30 mouse cellular contexts compared by ENCODE assay signal in the genomic region with DNA sequence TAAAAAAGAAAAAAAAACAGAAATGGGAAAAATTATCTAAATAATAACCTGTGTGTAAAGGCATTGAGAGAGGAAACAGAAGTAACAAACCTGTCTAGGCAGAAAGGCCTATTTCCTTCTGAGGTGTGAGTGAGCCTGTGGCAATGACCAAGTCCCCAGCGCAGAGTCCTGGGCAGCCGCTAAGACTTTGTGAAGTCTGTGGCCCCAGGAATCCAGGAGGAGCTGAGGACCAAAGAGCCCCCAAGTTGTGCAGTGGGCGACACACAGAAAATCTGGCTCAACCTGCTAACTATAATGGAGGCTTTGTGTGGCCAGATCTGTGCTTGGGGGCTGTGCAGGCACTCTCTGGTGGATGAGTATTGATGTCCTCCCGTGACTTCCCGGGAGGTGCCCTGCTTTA. TPM values are rescaled to one million over a fixed set of nuclear protein-coding genes. Genes with fewer than 3 reads are reported as not detected.
DNase-seq lines count a peak whose midpoint lies in the region; ATAC-seq lines count a peak whose summit lies in the region.
"Had no signal": no experiment of that assay in that cellular context is flagged by ENCODE, and none has a peak within 500 bp of the region (broad histone marks: within the 10 kb centered on the region; RNA-seq: fewer than 3 reads in every experiment).

No protein-coding gene starts in this region.

- no peak overlapping the region for H3K4me2 ChIP-seq in intestine, embryonic 14.5 days (ENCODE audit: low read length)
- no peak overlapping the region for H3K4me2 ChIP-seq in intestine, embryonic 16.5 days (ENCODE audit: low read depth, low read length)
- no peak overlapping the region for H3K4me2 ChIP-seq in midbrain, embryonic 11.5 days
- H3K4me2 ChIP-seq in midbrain, embryonic 16.5 days (ENCODE audit: low read length): no peak overlapping the region
- H3K4me2 ChIP-seq: embryonic facial prominence, embryonic 12.5 days; embryonic facial prominence, embryonic 15.5 days; heart, embryonic 11.5 days; hindbrain, embryonic 13.5 days; intestine, embryonic 15.5 days had no signal

- peaks cover 100% of the 10 kb centered on the region for H3K27me3 ChIP-seq in intestine, embryonic 14.5 days (replicated peaks; ENCODE audit: control insufficient read depth, insufficient read depth, low read length)
- peaks cover 95% of the 10 kb centered on the region for H3K27me3 ChIP-seq in intestine, embryonic 16.5 days (replicated peaks; ENCODE audit: control insufficient read depth, insufficient read depth, low read length)
- peaks cover 99% of the 10 kb centered on the region for H3K27me3 ChIP-seq in midbrain, embryonic 11.5 days (ENCODE audit: control insufficient read depth, insufficient read depth, low read length)
- peaks cover 93% of the 10 kb centered on the region for H3K27me3 ChIP-seq in midbrain, embryonic 16.5 days (ENCODE audit: control insufficient read depth, insufficient read depth, low read depth, low read length)
- H3K27me3 ChIP-seq in embryonic facial prominence, embryonic 10.5 days (replicated peaks; ENCODE audit: low read depth, poor library complexity, severe bottlenecking): peaks cover 100% of the 10 kb centered on the region

- WGBS in intestine, embryonic 14.5 days: 4% methylated on average over 5 of the region's 5 CpGs
- WGBS in intestine, embryonic 16.5 days: 5% methylated on average over 5 of the region's 5 CpGs
- 1% methylated on average over 5 of the region's 5 CpGs for WGBS in midbrain, embryonic 11.5 days
- WGBS in midbrain, embryonic 16.5 days: 1% methylated on average over 5 of the region's 5 CpGs
- WGBS in embryonic facial prominence, embryonic 10.5 days: 2% methylated on average over 5 of the region's 5 CpGs

- no peak overlapping the region for H3K9ac ChIP-seq in intestine, embryonic 14.5 days (ENCODE audit: low read length)
- no peak overlapping the region for H3K9ac ChIP-seq in intestine, embryonic 16.5 days (ENCODE audit: low read depth, low read length)
- no peak overlapping the region for H3K9ac ChIP-seq in midbrain, embryonic 11.5 days (ENCODE audit: low read length)
- no peak overlapping the region for H3K9ac ChIP-seq in midbrain, embryonic 16.5 days (ENCODE audit: low read depth, low read length)
- H3K9ac ChIP-seq: embryonic facial prominence, embryonic 12.5 days; embryonic facial prominence, embryonic 15.5 days; forebrain, postnatal 0 days; hindbrain, embryonic 13.5 days; intestine, embryonic 15.5 days had no signal

- H3K27ac ChIP-seq in intestine, embryonic 14.5 days (ENCODE audit: low read depth): no peak overlapping the region
- H3K27ac ChIP-seq in intestine, embryonic 16.5 days (ENCODE audit: low read length): no peak overlapping the region
- no peak overlapping the region for H3K27ac ChIP-seq in midbrain, embryonic 11.5 days (ENCODE audit: low read depth, low read length)
- H3K27ac ChIP-seq in midbrain, embryonic 16.5 days (ENCODE audit: low read length): no peak overlapping the region
- no peak overlapping the region for H3K27ac ChIP-seq in embryonic facial prominence, embryonic 10.5 days (replicated peaks)
- H3K27ac ChIP-seq: embryonic facial prominence, embryonic 12.5 days; embryonic facial prominence, embryonic 15.5 days; gastrocnemius, adult 2 months; hindbrain, embryonic 13.5 days; hindbrain, postnatal 0 days; intestine, embryonic 15.5 days had no signal

- H3K9me3 ChIP-seq in intestine, embryonic 14.5 days (ENCODE audit: control insufficient read depth, low read length): no peaks in the 10 kb centered on the region
- no peaks in the 10 kb centered on the region for H3K9me3 ChIP-seq in intestine, embryonic 16.5 days (ENCODE audit: control insufficient read depth, low read length)
- H3K9me3 ChIP-seq in midbrain, embryonic 11.5 days (ENCODE audit: control insufficient read depth, low read length): no peaks in the 10 kb centered on the region
- no peaks in the 10 kb centered on the region for H3K9me3 ChIP-seq in midbrain, embryonic 16.5 days (replicated peaks; ENCODE audit: control insufficient read depth, low read length, poor library complexity, severe bottlenecking)
- H3K9me3 ChIP-seq in embryonic facial prominence, embryonic 10.5 days: no peaks in the 10 kb centered on the region
- H3K9me3 ChIP-seq: embryonic facial prominence, embryonic 12.5 days; embryonic facial prominence, embryonic 15.5 days; hindbrain, embryonic 13.5 days; intestine, embryonic 15.5 days had no signal

- H3K4me3 ChIP-seq in intestine, embryonic 14.5 days (ENCODE audit: low read depth, low read length): no peak overlapping the region
- no peak overlapping the region for H3K4me3 ChIP-seq in intestine, embryonic 16.5 days (ENCODE audit: low read length)
- no peak overlapping the region for H3K4me3 ChIP-seq in midbrain, embryonic 11.5 days (ENCODE audit: low read depth, low read length)
- H3K4me3 ChIP-seq in midbrain, embryonic 16.5 days (ENCODE audit: low read depth, low read length): no peak overlapping the region
- no peak overlapping the region for H3K4me3 ChIP-seq in embryonic facial prominence, embryonic 10.5 days
- H3K4me3 ChIP-seq: embryonic facial prominence, embryonic 12.5 days; embryonic facial prominence, embryonic 15.5 days; gastrocnemius, adult 2 months; hindbrain, embryonic 13.5 days; intestine, embryonic 15.5 days had no signal

- ATAC-seq in intestine, embryonic 14.5 days (replicated peaks; ENCODE audit: low FRiP score, low TSS enrichment, low read depth): no peak
- ATAC-seq in intestine, embryonic 16.5 days: no peak
- ATAC-seq in midbrain, embryonic 11.5 days (ENCODE audit: low FRiP score): no peak
- no peak for ATAC-seq in midbrain, embryonic 16.5 days
- ATAC-seq: activated CD4-positive, CD25-positive, alpha-beta regulatory T cell, adult 4 months; CD4-positive, CD25-positive, alpha-beta regulatory T cell, adult 4 months; forebrain, embryonic 14.5 days; forebrain, postnatal 0 days; hindbrain, postnatal 0 days; intestine, embryonic 15.5 days had no signal

- H3K36me3 ChIP-seq in intestine, embryonic 14.5 days (ENCODE audit: control insufficient read depth, insufficient read depth, low read length): no peaks in the 10 kb centered on the region
- no peaks in the 10 kb centered on the region for H3K36me3 ChIP-seq in intestine, embryonic 16.5 days (ENCODE audit: control insufficient read depth, insufficient read depth, low read length)
- H3K36me3 ChIP-seq in midbrain, embryonic 11.5 days (ENCODE audit: control insufficient read depth, insufficient read depth, low read length): no peaks in the 10 kb centered on the region
- no peaks in the 10 kb centered on the region for H3K36me3 ChIP-seq in midbrain, embryonic 16.5 days (ENCODE audit: control insufficient read depth, insufficient read depth, low read length)
- H3K36me3 ChIP-seq in embryonic facial prominence, embryonic 10.5 days (replicated peaks): no peaks in the 10 kb centered on the region
- H3K36me3 ChIP-seq: embryonic facial prominence, embryonic 12.5 days; embryonic facial prominence, embryonic 15.5 days; hindbrain, embryonic 13.5 days; intestine, embryonic 15.5 days had no signal

- peak; percentile 68 for DNase-seq in intestine, embryonic 14.5 days (ENCODE audit: low spot score)
- DNase-seq in midbrain, embryonic 11.5 days (ENCODE audit: low spot score, missing footprints): peak; percentile 94
- peak; percentile 20 for DNase-seq in embryo, embryonic 11 days
- DNase-seq in embryonic facial prominence, embryonic 10.5 days (ENCODE audit: low spot score): peak; percentile 40
- DNase-seq in kidney, postnatal 10 days: no peak
- DNase-seq: adrenal gland, adult 8-10 months; adrenal gland, postnatal 25 days; cerebellum, adult 11-12 months; cerebellum, adult 8-10 months; cerebellum, postnatal 10 days; cerebellum, postnatal 36 days; forebrain, postnatal 0 days; gastrocnemius, adult 2 months; gastrocnemius, postnatal 14 days; heart, adult 11 months had no signal

- no peaks in the 10 kb centered on the region for H3K4me1 ChIP-seq in intestine, embryonic 14.5 days (replicated peaks; ENCODE audit: control insufficient read depth, insufficient read depth, low read length)
- H3K4me1 ChIP-seq in intestine, embryonic 16.5 days (ENCODE audit: control insufficient read depth, insufficient read depth, low read length): no peaks in the 10 kb centered on the region
- no peaks in the 10 kb centered on the region for H3K4me1 ChIP-seq in midbrain, embryonic 11.5 days (ENCODE audit: control insufficient read depth, insufficient read depth, low read length)
- no peaks in the 10 kb centered on the region for H3K4me1 ChIP-seq in midbrain, embryonic 16.5 days (ENCODE audit: control insufficient read depth, insufficient read depth, low read length)
- peaks cover 13% of the 10 kb centered on the region for H3K4me1 ChIP-seq in embryonic facial prominence, embryonic 10.5 days
- H3K4me1 ChIP-seq: intestine, embryonic 15.5 days had no signal

RNA-seq across cellular contexts. Expression of gene Tlx1, which starts 9.0 kb away (rescaled TPM):
- polyA plus RNA-seq in intestine, embryonic 14.5 days (2014; fragmentation: Nextera tagmentation; extraction: Ambion mirVana): 0.16 TPM in 1 of 2 replicates, not detected in the other
- polyA plus RNA-seq in intestine, embryonic 16.5 days (2015; fragmentation: Nextera tagmentation; extraction: Ambion mirVana): 0.06 TPM in 1 of 2 replicates, not detected in the other
- polyA plus RNA-seq in midbrain, embryonic 11.5 days (2014; fragmentation: Nextera tagmentation; extraction: Ambion mirVana): 0.27 and 0.32 TPM in 2 replicates
- not detected in 2 replicates for polyA plus RNA-seq in midbrain, embryonic 16.5 days (2015; fragmentation: Nextera tagmentation; extraction: Ambion mirVana)
- polyA plus RNA-seq in embryonic facial prominence, embryonic 10.5 days (2016; fragmentation: Nextera tagmentation; extraction: Ambion mirVana): 3.1 and 3.3 TPM in 2 replicates
- polyA plus RNA-seq: activated CD4-positive, CD25-positive, alpha-beta regulatory T cell, adult 4 months; C2C12; CD4-positive, CD25-positive, alpha-beta regulatory T cell, adult 4 months; cortical plate, adult 2 months; forebrain, embryonic 11.5 days; forebrain, embryonic 14.5 days; forebrain, postnatal 0 days; frontal cortex, adult 2 months had no signal
